Mouse (Mus musculus) bone marrow, adult 2 months (tissue): ENCODE results near the gene Kif22.
"Not testable (repeated sequence)": the region's sequence is repeated elsewhere in the genome, so short reads cannot be mapped to it uniquely, and the experiment has no call there.

Experiments used
- CTCF ChIP-seq: fragments of 200-500 bp; IDR thresholded peaks from 2 replicates; pipeline ENCODE4 v1.5.1; 2011; ENCODE audit warnings: low read length, control low read depth; ENCODE audit not compliant: control insufficient read depth, insufficient read depth
- POLR2A ChIP-seq: fragments of 200-500 bp; IDR thresholded peaks from 2 replicates; pipeline ENCODE4 v1.6.1; 2011; ENCODE audit warnings: low read depth, mild to moderate bottlenecking, control low read depth, low read length, borderline replicate concordance; ENCODE audit not compliant: control insufficient read depth

DNA sequence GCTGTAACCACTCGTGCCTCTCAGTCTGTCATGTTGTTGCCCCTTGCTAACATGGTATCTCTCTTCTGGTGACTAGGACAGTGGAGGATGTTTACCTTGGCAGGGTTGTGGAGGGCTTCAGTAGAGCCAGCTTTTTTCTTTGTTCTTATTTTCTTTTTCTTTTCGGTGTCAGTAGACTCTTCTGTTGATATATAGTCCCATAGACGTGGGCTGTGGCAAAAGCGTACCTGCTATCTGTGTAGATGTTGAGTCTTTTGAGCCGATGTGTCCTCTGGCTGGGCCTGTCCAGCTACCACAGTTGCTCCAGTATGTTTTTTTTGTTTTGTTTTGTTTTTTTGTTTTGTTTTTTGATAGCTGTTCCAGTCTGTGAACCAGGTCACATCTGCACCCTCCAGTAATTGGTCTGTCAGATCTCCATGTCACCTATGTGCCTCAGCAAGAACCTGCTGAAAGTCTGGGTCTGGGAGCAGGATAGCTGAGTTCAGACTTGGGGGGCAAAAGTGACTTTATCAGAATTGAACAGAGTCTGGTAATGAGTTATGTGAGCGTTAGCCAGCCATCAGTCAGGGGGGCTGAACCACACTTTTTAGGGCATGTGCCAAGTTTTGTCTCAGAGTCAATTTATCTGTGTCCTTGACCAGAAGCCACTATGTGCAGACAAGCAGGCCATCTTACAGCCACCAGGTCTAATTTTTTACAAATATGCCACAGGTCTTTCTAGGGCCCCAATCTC is 45.2 kb upstream of the Kif22 start, which contains the start of gene Zg16:
- TF ChIP-seq POLR2A, CTCF: not testable (repeated sequence)
